Mouse (Mus musculus): ENCODE results near the gene Rnaset2a. TPM values are rescaled to one million over a fixed set of nuclear protein-coding genes. Genes with fewer than 3 reads are reported as not detected.
"Not testable (repeated sequence)": the region's sequence is repeated elsewhere in the genome, so short reads cannot be mapped to it uniquely, and the experiment has no call there.

Gene Rnaset2a
- polyA plus RNA-seq, 1 experiment from 2014 or later, result 15.5 TPM

DNA sequence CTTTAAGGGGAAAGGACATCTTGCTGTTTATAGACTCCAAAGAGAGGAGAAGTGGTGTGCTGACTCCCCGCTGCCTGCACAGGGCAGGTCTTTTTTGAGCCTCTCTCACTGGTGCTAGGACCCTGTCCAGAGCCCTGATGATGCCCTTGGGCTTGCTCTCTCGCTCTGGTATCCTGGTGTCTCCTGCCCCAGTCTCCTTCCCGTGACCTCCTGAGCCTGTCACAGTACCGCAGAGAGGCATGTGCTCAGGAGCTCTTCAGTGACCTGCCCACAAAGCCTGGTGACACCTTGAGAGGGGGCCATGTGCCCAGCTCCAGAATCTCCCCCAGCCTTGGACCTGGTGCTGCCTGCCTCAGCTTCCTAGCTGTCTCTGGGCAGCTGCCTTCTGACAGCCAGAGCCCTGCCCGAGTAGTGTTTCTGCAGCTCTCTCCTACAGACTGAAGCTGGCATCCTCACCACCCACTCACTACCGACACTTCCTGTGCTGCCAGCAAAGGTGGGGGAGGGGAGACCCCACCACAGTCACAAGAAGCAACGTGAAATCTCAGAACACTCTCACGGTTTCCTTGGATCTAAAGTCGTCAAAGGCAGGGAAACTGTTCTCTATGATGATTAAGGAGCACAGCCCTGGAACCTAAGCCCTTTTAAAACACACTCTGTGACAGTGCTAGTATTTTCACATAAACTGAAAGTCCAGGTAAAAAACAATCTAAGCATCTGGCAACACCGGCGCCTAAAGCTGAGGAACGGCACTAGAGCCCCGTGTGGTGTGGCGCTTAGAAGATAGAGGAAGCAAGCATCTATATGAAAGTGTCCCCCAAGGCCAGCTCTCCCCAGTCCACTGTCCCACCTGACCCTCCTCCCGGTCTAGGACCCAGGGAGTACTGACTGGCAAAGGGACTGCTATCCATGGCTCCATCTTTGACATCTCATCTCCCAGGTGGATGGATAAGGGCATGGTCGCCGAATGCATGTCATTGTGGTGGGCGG lies 55.1 kb downstream of the Rnaset2a start:
- not testable (repeated sequence) for ATAC-seq (ENCODE audit: insufficient read depth, low FRiP score, low TSS enrichment)

DNA sequence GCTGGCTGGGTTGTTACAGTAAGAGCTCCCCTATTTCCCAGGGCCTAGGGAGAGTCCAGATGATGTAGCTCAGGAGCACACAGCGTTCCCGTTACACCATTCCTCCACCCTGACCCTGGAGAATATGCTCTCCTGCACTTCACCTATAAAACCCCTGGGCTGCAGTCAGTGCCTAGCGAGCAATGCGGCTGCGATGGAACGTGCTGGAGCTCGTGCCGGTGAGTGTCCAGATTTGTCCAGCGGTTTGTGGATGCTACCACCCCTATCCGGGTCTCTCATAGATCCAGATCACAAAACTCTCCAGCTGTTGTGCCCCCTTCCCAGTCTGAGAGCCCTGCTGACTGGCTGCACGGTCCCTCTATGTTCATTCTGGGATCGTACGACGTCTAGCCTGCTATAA lies 56.6 kb downstream of the Rnaset2a start:
- H3K27ac ChIP-seq (ENCODE audit: low read depth, low read length); H3K9me3 ChIP-seq (ENCODE audit: control insufficient read depth, low read length); ATAC-seq (ENCODE audit: insufficient read depth, low FRiP score, low TSS enrichment); H3K4me3 ChIP-seq (ENCODE audit: low read depth, low read length); H3K9ac ChIP-seq (ENCODE audit: low read length); H3K4me1 ChIP-seq (ENCODE audit: control insufficient read depth, insufficient read depth, low read length); H3K36me3 ChIP-seq (ENCODE audit: control insufficient read depth, insufficient read depth, low read length); H3K4me2 ChIP-seq (ENCODE audit: low read depth); DNase-seq (ENCODE audit: low spot score); H3K27me3 ChIP-seq (ENCODE audit: control insufficient read depth, insufficient read depth, low read length): not testable (repeated sequence)
- WGBS, result 89% methylated on average over 10 of the region's 14 CpGs

More for the DNA sequence above, 55.1 kb downstream of the Rnaset2a start:
- 69% methylated on average over 4 of the region's 18 CpGs for WGBS
- not testable (repeated sequence) for H3K4me2 ChIP-seq (ENCODE audit: low read depth); H3K4me3 ChIP-seq (ENCODE audit: low read depth, low read length); H3K9ac ChIP-seq (ENCODE audit: low read length); H3K9me3 ChIP-seq (ENCODE audit: control insufficient read depth, low read length); H3K36me3 ChIP-seq (ENCODE audit: control insufficient read depth, insufficient read depth, low read length); DNase-seq (ENCODE audit: low spot score); H3K27ac ChIP-seq (ENCODE audit: low read depth, low read length); H3K4me1 ChIP-seq (ENCODE audit: control insufficient read depth, insufficient read depth, low read length); H3K27me3 ChIP-seq (ENCODE audit: control insufficient read depth, insufficient read depth, low read length)

DNA sequence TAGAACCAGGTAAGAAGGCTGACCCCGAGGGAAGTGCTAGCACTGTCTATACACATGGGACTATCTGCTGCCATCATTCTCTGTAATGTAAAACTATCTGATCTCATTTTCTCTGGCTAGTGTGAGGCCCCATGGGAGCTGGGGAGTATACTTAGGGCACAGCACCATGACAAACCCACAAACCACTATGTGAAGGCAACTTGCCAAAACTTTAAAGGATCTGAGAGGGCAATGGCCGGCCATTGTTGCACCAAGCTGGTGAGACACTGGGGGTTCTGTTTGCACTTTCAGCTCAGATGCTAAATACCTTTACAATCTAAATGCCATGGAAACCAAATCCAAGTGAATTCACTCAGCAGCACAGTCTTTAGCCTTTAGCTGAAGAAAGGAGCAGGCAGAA lies 78.0 kb downstream of the Rnaset2a start:
- not testable (repeated sequence) for H3K4me3 ChIP-seq (ENCODE audit: low read depth, low read length); H3K4me2 ChIP-seq (ENCODE audit: low read depth); H3K27ac ChIP-seq (ENCODE audit: low read depth, low read length); H3K9me3 ChIP-seq (ENCODE audit: control insufficient read depth, low read length); H3K9ac ChIP-seq (ENCODE audit: low read length); H3K36me3 ChIP-seq (ENCODE audit: control insufficient read depth, insufficient read depth, low read length); H3K27me3 ChIP-seq (ENCODE audit: control insufficient read depth, insufficient read depth, low read length); H3K4me1 ChIP-seq (ENCODE audit: control insufficient read depth, insufficient read depth, low read length); DNase-seq (ENCODE audit: low spot score); ATAC-seq (ENCODE audit: insufficient read depth, low FRiP score, low TSS enrichment)
- 86% methylated on average over 1 of the region's 2 CpGs for WGBS

Other genes with a start within 250 kb of the Rnaset2a start
- 0.38 and 0.68 TPM in 2 replicates for gene Tagap, start 222.1 kb downstream of the Rnaset2a start, polyA plus RNA-seq (2014; fragmentation: Nextera tagmentation; extraction: Ambion mirVana)
- 59.9 and 62.4 TPM in 2 replicates for gene Rsph3a, start 202.5 kb downstream of the Rnaset2a start, polyA plus RNA-seq (2014; fragmentation: Nextera tagmentation; extraction: Ambion mirVana)
- 0.12 and 0.37 TPM in 2 replicates for gene Gm49673, start 309 bp downstream of the Rnaset2a start, polyA plus RNA-seq (2014; fragmentation: Nextera tagmentation; extraction: Ambion mirVana)
- 54.7 and 55.5 TPM in 2 replicates for gene Fgfr1op, start 17.4 kb upstream of the Rnaset2a start, polyA plus RNA-seq (2014; fragmentation: Nextera tagmentation; extraction: Ambion mirVana)
- not detected in 2 replicates for gene Ccr6, start 87.9 kb upstream of the Rnaset2a start, polyA plus RNA-seq (2014; fragmentation: Nextera tagmentation; extraction: Ambion mirVana)
- 114 and 128 TPM in 2 replicates for gene Mpc1, start 134.8 kb upstream of the Rnaset2a start, polyA plus RNA-seq (2014; fragmentation: Nextera tagmentation; extraction: Ambion mirVana)
- 67.1 and 67.3 TPM in 2 replicates for gene Sft2d1, start 163.0 kb upstream of the Rnaset2a start, polyA plus RNA-seq (2014; fragmentation: Nextera tagmentation; extraction: Ambion mirVana)
- gene Prr18, start 189.4 kb upstream of the Rnaset2a start, polyA plus RNA-seq (2014; fragmentation: Nextera tagmentation; extraction: Ambion mirVana), result 0.89 and 1.4 TPM in 2 replicates
- gene T2, start 207.9 kb upstream of the Rnaset2a start, polyA plus RNA-seq (2014; fragmentation: Nextera tagmentation; extraction: Ambion mirVana), result 0.42 and 0.53 TPM in 2 replicates